Mouse (Mus musculus): ENCODE measurements around the gene Stra6. TPM values are rescaled to one million over a fixed set of nuclear protein-coding genes. Genes with fewer than 3 reads are reported as not detected.

Gene Stra6
- polyA plus RNA-seq (2012; rRNA removed): 7.5 and 9.7 TPM in 2 replicates

GRCm38 (mm10) chr9:58063531-58063930 is at the start of gene Stra6:
Gene Stra6, plus strand, starts transcription at chr9:58063788.

GRCm38 (mm10) chr9:58118671-58119070 is 55.1 kb downstream of the Stra6 start, which contains the start of gene Ccdc33:
Gene Ccdc33, minus strand, starts transcription at chr9:58118823.

Other genes starting within 250 kb of the Stra6 start
- gene Arid3b, start 227.0 kb upstream of the Stra6 start, polyA plus RNA-seq (2012; rRNA removed): 9.0 TPM in 2 replicates
- gene Ubl7, start 152.8 kb upstream of the Stra6 start, polyA plus RNA-seq (2012; rRNA removed): 102 and 112 TPM in 2 replicates
- 62.7 and 63.6 TPM in 2 replicates for gene Sema7a, start 123.7 kb upstream of the Stra6 start, polyA plus RNA-seq (2012; rRNA removed)
- gene Cyp11a1, start 57.4 kb upstream of the Stra6 start, polyA plus RNA-seq (2012; rRNA removed): 0.75 and 1.3 TPM in 2 replicates
- 0.53 and 1.4 TPM in 2 replicates for gene Ccdc33, start 55.0 kb downstream of the Stra6 start, polyA plus RNA-seq (2012; rRNA removed)
- gene Islr, start 140.5 kb downstream of the Stra6 start, polyA plus RNA-seq (2012; rRNA removed): 44.4 and 54.4 TPM in 2 replicates
- 270 and 355 TPM in 2 replicates for gene Islr2, start 140.5 kb downstream of the Stra6 start, polyA plus RNA-seq (2012; rRNA removed)
- gene Pml, start 186.0 kb downstream of the Stra6 start, polyA plus RNA-seq (2012; rRNA removed): 5.6 and 5.8 TPM in 2 replicates
- gene Stoml1, start 189.4 kb downstream of the Stra6 start, polyA plus RNA-seq (2012; rRNA removed): 150 and 152 TPM in 2 replicates
- 7.4 and 9.7 TPM in 2 replicates for gene Loxl1, start 249.4 kb downstream of the Stra6 start, polyA plus RNA-seq (2012; rRNA removed)